Mouse (Mus musculus): Measurements from ENCODE around the gene Klk5. TPM values are rescaled to one million over a fixed set of nuclear protein-coding genes. Genes with fewer than 3 reads are reported as not detected.

The Klk5 gene
- total RNA-seq (2023), result not detected

GRCm38 (mm10) chr7:43841701-43842100 lies at the start of gene Klk5:
Gene Klk5, plus strand, starts transcription at chr7:43841971.

DNA sequence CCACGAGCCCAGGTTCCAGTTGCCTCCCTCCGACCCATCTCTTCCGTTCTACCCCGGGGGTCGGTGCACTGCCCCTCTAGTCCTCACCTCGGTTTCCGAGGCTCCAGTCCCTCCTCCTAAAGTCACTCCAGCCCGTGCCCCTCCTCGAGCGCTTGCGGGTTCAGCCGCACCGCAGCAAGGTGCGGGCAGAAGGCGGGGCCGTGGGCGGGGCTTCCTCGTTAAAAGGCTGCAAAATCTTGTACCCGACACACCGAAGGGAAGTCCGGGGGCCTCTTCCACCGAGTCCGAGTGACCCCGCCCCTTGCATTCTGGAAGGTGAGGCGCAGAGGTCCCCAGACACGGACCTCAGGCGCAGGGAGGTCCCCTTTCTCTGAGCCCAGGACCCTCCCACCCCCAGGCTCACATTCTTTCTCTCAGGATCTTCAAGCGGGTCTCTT lies 44.4 kb upstream of the Klk5 start, which contains the start of gene Klk8:
TSS of gene Klk8 (plus strand) at position 245 of the 437 bp plus-strand sequence.

GRCm38 (mm10) chr7:43810994-43811393 lies 30.8 kb upstream of the Klk5 start, which contains the start of gene Klk7:
Gene Klk7, plus strand, starts transcription at chr7:43811294.

GRCm38 (mm10) chr7:43824199-43824598 lies 17.6 kb upstream of the Klk5 start, which contains the start of gene Klk6:
Gene Klk6, plus strand, starts transcription at chr7:43824499.

GRCm38 (mm10) chr7:43880912-43881311 lies 39.1 kb downstream of the Klk5 start, which contains the start of gene Klk4:
Gene Klk4, plus strand, starts transcription at chr7:43881160.

Other genes with a start within 250 kb of the Klk5 start
- not detected for gene Zfp819, start 234.8 kb upstream of the Klk5 start, total RNA-seq (2023)
- not detected for gene Ceacam18, start 207.3 kb upstream of the Klk5 start, total RNA-seq (2023)
- 2.2 TPM for gene Siglece, start 181.8 kb upstream of the Klk5 start, total RNA-seq (2023)
- 9.4 TPM for gene Ctu1, start 170.0 kb upstream of the Klk5 start, total RNA-seq (2023)
- not detected for gene Klk14, start 151.6 kb upstream of the Klk5 start, total RNA-seq (2023)
- not detected for gene Klk13, start 129.4 kb upstream of the Klk5 start, total RNA-seq (2023)
- not detected for gene Klk12, start 73.1 kb upstream of the Klk5 start, total RNA-seq (2023)
- not detected for gene Klk11, start 67.4 kb upstream of the Klk5 start, total RNA-seq (2023)
- not detected for gene Klk10, start 60.9 kb upstream of the Klk5 start, total RNA-seq (2023)
- gene Klk9, start 50.1 kb upstream of the Klk5 start, total RNA-seq (2023), result not detected
- 123 TPM for gene Klk8, start 44.4 kb upstream of the Klk5 start, total RNA-seq (2023)
- 0.41 TPM for gene Klk7, start 30.7 kb upstream of the Klk5 start, total RNA-seq (2023)
- not detected for gene Klk6, start 17.5 kb upstream of the Klk5 start, total RNA-seq (2023)
- gene Klk4, start 39.2 kb downstream of the Klk5 start, total RNA-seq (2023), result not detected
- not detected for gene Klk15, start 91.8 kb downstream of the Klk5 start, total RNA-seq (2023)
- gene Klk1b8, start 108.7 kb downstream of the Klk5 start, total RNA-seq (2023), result not detected
- not detected for gene Klk1b1, start 124.8 kb downstream of the Klk5 start, total RNA-seq (2023)
- not detected for gene Klk1b9, start 134.1 kb downstream of the Klk5 start, total RNA-seq (2023)
- not detected for gene Klk1b11, start 153.9 kb downstream of the Klk5 start, total RNA-seq (2023)
- gene Klk1b26, start 170.2 kb downstream of the Klk5 start, total RNA-seq (2023), result not detected
- not detected for gene Klk1b27, start 210.3 kb downstream of the Klk5 start, total RNA-seq (2023)

Measured in CD4-positive naive resting alpha-beta T cell, adult 57 days (primary cell).